Mouse (Mus musculus) thymus, postnatal 0 days (tissue): ENCODE results near the gene Fuk. TPM values are rescaled to one million over a fixed set of nuclear protein-coding genes. Genes with fewer than 3 reads are reported as not detected.
"Not testable (repeated sequence)": the region's sequence is repeated elsewhere in the genome, so short reads cannot be mapped to it uniquely, and the experiment has no call there.

Source experiments
- DNase-seq: peaks from one replicate; pipeline ENCODE4 v3.0.0-alpha.2; 2015; ENCODE audit warnings: low spot score
- polyA plus RNA-seq: library from polyadenylated mRNA; unstranded; fragments of >200 nt; fragmentation: Nextera tagmentation; extraction: Ambion mirVana; gene quantifications from 2 replicates; pipeline ENCODE4 v1.2.1, GENCODE M21; 2015

Gene Fuk
- polyA plus RNA-seq, 1 experiment from 2014 or later: 5.2 TPM

DNA sequence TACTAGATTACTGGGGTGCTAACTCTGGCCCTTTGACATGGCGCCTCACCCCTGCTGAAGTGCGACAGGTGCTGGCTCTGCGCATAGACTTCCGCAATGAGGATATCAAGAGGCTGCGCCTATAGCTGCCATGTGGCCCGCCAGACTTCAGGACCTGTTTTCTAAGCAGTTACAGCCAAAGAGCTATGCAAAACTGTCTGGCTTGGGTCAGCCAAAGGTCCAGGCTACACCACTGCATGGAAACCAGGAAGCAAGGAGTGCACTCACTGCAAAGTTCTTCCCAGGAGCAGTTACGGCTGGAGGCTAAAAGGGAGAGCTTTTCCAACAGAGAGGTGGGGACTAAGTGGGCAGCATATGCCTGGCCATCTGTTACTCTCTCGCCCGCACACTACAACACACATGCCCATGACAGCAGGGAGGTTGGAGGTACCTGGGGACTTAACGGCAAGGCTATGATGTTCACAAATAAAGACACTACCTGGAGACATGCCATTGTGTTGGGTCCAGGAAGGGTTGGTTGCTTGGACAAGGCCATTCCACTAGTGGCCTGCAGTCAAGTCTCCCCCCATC, 20.5 kb downstream of the Fuk start:
- no peak for DNase-seq

DNA sequence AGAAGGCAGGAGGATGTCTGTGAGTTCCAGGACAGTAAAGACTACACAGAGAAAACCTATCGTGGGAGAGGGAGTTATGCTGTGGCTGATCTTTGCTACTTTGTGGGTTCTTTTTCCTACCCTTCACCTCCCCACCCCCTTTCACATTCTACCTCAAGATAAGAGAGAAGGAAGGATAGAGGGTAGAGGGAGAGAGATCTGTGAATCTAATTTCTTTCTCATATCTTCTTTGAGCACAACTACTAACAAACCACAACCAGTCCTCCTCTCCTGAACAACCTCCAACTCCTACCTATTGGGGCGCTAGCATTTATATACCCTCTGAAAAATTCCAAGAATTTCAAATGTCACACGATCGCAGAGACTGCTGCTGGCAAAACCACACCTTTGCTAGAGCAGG, 24.4 kb downstream of the Fuk start:
- no peak for DNase-seq

DNA sequence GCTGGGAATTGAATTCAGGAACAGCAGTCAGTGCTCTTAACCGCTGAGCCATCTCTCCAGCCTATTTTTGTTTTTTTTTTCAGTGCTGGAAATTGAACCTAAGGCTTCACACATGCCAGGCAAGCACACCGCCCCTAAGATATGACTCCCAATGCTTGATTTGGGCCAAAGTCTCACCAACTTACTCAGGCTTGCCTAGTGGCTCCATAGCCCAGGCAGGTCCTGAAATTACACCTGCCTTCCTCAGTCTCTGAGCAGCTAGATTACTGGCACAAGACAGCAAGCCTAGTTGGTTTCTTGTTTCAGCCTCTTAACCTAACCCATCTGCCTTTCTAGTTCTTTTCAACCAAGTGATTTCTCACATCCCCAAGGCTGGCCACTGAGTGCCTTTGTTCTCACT, 31.8 kb downstream of the Fuk start:
- no peak for DNase-seq

DNA sequence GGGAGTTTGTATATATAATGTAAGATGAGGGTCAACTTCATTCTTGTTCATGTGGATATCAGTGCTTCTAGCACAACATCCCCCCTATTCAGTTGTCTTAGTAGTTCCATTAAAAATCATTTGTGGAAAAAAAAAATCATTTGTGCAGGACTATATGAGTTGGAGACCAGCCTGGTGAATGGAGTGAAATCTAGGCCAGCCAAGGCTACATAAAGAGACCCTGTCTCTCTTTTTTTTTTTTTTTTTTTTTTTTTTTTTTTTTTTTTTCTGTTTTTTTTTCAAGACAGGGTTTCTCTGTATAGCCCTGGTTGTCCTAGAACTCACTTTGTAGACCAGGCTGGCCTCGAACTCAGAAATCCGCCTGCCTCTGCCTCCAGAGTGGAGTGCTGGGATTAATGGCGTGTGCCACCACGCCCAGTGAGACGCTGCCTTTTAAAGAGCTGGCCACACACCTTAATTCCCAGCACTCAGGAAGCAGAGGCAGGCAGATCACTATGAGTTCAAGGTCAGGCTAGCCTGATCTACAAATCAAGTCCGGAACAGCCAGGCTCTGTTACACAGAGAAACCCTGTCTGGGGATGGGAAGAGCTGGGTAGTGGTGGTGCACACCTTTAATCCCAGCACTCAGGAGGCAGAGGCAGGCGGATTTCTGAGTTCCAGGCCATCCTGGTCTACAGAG, 40.8 kb downstream of the Fuk start:
- not testable (repeated sequence) for DNase-seq

DNA sequence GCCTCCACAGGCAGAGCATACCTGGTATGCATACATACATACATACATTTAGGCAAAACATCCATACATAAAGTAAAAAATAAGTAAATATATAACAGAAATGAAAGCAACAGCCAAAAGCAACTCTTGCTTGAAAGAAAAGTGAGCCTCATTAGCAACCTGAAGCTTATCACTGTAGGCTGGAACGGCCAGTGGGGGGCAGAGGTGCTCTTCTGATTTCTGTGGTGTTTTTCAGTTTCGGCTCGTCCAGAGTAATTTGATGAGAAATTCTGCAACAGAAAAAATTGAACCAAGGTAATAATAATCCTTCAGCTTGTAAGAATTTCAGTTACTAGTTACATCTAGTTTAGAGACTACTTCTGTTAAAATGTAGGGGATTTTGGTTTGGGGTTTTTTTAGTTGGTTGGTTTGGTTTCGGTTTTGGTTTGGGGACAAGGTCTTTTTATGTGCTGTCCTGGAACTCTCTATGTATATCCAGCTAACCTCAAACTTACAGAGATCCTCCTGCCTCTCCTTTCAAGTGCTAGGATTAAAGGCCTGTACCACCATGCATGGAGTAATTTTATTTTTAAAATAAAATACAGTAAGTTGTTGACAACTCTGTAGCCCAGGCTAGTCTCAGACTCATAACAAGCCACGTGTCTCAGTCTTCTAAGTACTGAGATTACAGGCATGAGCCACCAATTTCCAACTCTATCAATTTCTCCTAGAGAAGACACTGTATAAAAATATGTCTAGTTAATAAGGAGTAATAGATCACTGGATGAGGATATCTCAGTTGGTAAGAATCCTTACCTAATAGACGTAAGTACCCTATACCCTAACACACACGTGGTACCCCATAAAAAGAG, 42.4 kb downstream of the Fuk start:
- peak; percentile 33 for DNase-seq

DNA sequence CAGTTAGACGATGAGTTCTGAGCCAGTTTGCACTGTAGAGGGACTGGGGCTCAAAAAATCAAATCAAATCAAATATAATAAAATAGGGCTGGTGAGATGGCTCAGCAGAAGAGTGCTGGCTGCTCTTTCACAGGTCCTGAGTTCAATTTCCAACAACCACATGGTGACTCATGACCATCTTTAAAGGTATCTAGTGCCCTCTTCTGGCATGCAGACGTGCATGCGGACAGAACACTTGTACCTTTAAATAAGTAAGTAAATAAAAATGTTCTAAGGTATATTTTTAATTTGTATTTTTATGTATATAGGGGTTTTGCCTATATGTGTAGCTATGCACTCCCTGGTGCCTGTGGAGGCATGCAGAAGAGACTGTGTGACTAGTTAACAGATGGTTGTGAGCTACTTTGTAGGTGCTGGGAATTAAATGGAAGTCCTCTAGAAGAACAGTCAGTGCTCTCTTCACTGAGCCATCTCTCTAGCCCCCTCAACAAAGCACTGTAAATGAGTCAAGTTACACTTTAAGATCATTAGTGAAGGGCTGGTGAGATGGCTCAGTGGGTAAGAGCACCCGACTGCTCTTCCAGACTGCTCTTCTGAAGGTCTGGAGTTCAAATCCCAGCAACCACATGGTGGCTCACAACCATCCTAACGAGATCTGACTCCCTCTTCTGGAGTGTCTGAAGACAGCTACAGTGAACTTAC, 45.4 kb downstream of the Fuk start:
- DNase-seq: peak; percentile 15

DNA sequence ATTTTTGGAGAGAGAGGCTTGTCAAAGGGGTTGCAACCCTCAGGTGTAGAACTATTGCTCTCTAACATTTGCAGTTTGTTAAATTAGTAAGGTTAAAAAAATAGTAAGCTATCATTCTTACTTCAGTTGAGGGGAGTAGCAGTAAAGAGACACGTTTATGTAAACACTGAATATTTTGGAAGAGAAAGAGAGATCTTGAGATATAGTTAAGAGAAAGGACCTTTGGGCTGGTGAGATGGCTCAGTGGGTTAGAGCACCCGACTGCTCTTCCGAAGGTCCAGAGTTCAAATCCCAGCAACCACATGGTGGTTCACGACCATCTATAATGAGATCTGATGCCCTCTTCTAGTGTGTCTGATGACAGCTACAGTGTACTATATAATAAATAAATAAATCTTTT, 46.2 kb downstream of the Fuk start:
- not testable (repeated sequence) for DNase-seq

DNA sequence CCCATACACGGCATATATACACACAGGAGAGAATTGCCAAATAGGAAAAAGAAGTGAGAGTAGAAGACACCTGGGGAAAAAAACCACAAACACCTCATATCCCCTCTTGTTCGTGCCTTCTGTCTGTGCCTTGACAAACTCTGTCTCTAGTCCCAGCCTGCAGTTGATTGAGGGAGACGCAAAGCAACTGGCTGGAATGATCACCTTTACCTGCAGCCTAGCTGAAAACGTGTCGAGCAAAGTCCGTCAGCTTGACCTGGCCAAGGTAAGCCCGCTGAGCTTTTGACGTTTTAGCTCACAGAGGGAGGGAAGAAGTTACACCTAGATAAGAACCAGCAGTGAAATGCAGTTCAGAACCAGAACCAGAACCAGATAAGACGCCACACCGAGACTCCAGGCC, 51.1 kb downstream of the Fuk start:
- no peak for DNase-seq

DNA sequence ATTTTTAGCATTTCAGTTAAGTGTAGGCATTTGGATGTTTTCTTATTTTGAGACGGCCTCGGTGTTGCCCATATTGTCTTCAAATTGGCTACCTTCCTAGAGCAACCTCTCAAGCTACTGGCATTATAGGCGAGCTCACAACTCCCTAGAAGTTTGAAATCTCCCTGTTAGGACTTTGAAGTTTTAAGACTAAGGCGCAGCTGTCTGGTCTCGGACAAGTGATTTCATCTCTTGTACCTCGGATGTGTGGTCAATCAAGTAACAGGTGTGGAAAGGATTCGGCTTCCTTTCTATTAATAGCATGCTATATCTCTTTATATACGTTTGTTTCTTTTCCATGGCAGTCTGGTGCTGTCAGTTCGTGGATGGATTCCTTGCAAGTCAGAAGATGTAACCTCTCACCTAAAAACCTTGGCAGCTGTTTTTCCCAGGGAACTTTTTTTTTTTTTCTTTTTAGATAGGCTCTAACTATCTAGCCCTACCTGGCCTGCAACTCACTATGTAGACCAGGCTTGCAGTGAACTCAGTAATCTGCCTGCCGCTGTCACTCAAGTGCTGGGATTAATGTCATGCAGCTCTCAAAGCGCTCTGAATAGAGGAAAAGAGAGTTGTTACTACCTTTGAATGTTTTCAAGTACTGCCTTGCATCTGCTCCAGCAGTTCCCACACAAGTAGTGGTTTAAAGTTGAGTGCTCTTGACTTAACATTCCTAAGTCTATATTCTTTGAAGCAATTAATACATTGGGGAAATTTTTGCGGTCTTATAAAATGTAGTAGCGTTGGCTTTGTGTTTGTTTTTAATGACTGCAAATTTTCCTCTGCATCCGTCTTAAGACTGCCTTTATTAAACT, 54.4 kb downstream of the Fuk start:
- DNase-seq: peak; percentile 2

DNA sequence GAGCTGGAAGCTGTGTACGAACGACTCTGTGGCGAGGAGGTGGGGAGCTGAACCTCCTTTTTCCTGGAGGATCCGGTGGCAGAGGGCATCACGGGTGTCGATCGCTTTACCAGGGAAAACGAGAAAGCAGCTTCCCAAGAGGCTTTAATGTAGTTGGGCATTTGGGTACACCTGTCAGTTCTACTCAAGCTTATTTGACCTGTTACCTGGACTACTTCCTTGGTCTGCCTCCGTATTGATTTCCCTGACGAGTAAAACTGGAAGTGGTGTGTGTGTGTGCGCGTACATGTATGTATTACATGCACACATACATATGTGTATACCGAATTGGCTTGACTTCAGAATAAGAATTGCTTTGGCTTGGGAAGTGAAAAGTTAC, 55.1 kb downstream of the Fuk start:
- no peak for DNase-seq

DNA sequence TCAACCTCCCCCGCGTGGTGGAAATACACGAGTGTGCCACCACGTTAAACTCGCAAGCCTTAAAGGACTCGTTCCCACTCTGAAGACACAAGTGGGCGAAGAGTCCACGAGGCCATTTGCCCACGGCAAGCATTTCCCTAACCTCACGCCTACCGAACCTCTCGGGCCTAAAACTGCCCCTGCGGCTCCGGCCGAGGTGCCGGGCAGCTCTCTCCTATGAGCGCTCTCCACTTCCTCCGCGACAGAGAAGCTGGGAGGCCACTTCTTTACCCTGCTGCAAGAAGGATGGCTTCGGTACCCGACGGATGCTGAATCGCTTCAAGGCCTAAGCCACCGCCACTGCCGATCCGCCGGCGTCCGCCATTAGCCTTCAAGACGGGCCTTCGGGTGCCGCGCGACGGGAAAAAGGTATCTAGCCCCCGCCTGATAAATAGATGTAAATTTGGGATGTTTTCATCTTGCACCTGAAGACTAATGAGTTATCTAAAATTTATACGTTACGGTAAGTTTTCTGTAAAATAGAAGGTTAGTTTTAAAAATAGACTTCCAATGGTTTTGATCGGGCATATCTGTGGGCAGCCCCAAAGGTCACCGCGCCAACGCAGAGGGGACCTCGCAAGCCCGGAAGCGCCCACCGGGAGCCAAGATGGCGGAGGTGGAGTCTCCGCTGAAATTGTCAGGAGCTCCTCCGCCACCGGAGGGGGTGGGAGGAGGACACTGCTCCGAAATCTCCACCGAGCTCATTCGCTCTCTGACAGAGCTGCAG, 55.7 kb downstream of the Fuk start, which contains the start of the genes Cog4 and Sf3b3:
TSS of gene Cog4 (plus strand) at position 196 of the 766 bp plus-strand sequence.
TSS of gene Sf3b3 (minus strand) at position 383 of the 766 bp plus-strand sequence.
- peak; percentile 91 for DNase-seq

DNA sequence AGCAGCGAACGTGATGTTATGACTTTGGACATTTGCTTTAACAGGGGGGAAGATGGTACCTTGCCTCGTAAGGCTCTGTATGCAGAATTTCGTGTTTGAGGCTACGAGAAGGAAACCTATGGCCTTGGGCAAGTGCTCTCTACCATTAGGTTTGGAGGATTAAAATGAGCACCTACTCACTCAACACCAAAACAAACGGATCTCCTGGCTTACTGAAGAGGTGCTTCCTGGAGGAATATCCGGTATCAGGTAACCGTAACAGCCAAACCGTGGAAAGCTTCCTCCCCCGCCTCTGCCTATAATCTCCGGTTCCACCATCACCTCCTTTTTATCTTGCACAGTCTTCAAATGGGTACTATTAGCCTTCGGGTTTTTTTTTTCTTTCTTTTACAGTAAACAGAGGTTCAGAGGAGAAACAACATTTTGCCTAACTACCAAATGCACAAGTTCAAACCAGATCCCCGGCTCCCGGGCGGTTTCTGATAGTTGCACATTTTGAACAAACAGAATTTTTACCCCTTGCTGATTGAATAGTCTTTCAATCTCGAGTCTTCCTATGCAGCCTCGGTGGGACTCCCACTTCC, 56.4 kb downstream of the Fuk start:
- peak; percentile 30 for DNase-seq

DNA sequence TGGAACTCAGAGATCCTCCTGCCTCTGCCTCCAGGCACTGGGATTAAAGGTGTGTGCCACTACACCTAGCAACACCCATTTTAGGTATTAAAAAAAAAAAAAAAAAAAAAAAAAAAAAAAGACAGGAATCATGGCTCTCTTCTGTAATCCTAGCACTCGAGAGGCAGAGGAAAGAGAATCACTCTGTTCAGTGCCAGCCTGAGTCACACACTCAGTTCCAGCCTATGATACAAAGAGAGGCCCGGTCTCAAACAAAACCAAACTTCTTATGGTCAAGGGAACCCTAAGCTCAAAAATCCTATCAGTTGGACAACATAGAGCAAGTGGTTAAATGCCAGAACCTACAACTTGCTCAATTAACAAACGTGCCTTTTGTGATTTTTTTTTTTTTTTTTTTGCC, 57.3 kb downstream of the Fuk start:
- no peak for DNase-seq

GRCm38 (mm10) chr8:110843207-110843606, 59.1 kb downstream of the Fuk start:
- no peak for DNase-seq

- DNase-seq: no peak
Observed at GRCm38 (mm10) chr8:110842012-110842574, 60.2 kb downstream of the Fuk start.
